13 mouse cellular contexts compared by ENCODE assay signal in genomic region chr12:107924696-107925095, GRCm38 (mm10).
"Had no signal": no experiment of that assay in that cellular context is flagged by ENCODE, and none has a peak within 500 bp of the region (broad histone marks: within the 10 kb centered on the region; RNA-seq: fewer than 3 reads in every experiment).

No protein-coding gene starts in this region.

- H3K9ac ChIP-seq: limb, embryonic 15.5 days; liver, embryonic 12.5 days; lung, embryonic 14.5 days; neural tube, embryonic 12.5 days had no signal

- H3K9me3 ChIP-seq: limb, embryonic 15.5 days; liver, embryonic 12.5 days; midbrain, embryonic 10.5 days; neural tube, embryonic 12.5 days had no signal

- H3K4me2 ChIP-seq: limb, embryonic 15.5 days; liver, embryonic 12.5 days; lung, embryonic 14.5 days; neural tube, embryonic 12.5 days had no signal

- ATAC-seq: liver, embryonic 12.5 days had no signal

- H3K36me3 ChIP-seq: limb, embryonic 15.5 days; liver, embryonic 12.5 days; midbrain, embryonic 10.5 days; neural tube, embryonic 12.5 days had no signal

- DNase-seq: kidney, adult 9 months; kidney, postnatal 4 days; lung, embryonic 14.5 days; lung, postnatal 10 days; lung, postnatal 4 days; midbrain, embryonic 14.5 days; thymus, postnatal 36 days had no signal

- H3K4me1 ChIP-seq: liver, embryonic 12.5 days had no signal

- H3K27me3 ChIP-seq: limb, embryonic 15.5 days; liver, embryonic 12.5 days; neural tube, embryonic 12.5 days had no signal

- H3K27ac ChIP-seq: kidney, postnatal 0 days; left cerebral cortex, adult 2 months; limb, embryonic 15.5 days; liver, embryonic 12.5 days; neural tube, embryonic 12.5 days had no signal

- H3K4me3 ChIP-seq: left cerebral cortex, adult 2 months; limb, embryonic 15.5 days; liver, embryonic 12.5 days; midbrain, embryonic 10.5 days; neural tube, embryonic 12.5 days had no signal
